Mouse (Mus musculus): ENCODE measurements around the gene P4ha3. TPM values are rescaled to one million over a fixed set of nuclear protein-coding genes. Genes with fewer than 3 reads are reported as not detected.

The P4ha3 gene
- polyA plus RNA-seq, 1 experiment from 2014 or later, result 9.6 TPM

- DNase-seq (ENCODE audit: low spot score) (no peak), ATAC-seq (ENCODE audit: low FRiP score) (no peak)
- Histone ChIP-seq H3K4me2 (replicated peaks; ENCODE audit: low read depth, low read length) (no peak overlapping the region), H3K9ac (ENCODE audit: low read depth, low read length) (no peak overlapping the region), H3K4me1 (replicated peaks; ENCODE audit: control insufficient read depth, insufficient read depth, low read length) (no peaks in the 10 kb centered on the region), H3K27me3 (ENCODE audit: control insufficient read depth, insufficient read depth, low read length) (no peaks in the 10 kb centered on the region), H3K4me3 (ENCODE audit: low read depth, low read length) (no peak overlapping the region), H3K9me3 (ENCODE audit: control insufficient read depth, low read length) (no peaks in the 10 kb centered on the region), H3K27ac (ENCODE audit: low read depth, low read length) (no peak overlapping the region), H3K36me3 (ENCODE audit: control insufficient read depth, insufficient read depth, low read length) (peaks cover 6% of the 10 kb centered on the region; the same call in 1 of the 2 replicates)
- WGBS, result 94% methylated on average over 3 of the region's 3 CpGs
These were observed 45.9 kb downstream of the P4ha3 start for GRCm38 (mm10) chr7:100331269-100331668.

DNA sequence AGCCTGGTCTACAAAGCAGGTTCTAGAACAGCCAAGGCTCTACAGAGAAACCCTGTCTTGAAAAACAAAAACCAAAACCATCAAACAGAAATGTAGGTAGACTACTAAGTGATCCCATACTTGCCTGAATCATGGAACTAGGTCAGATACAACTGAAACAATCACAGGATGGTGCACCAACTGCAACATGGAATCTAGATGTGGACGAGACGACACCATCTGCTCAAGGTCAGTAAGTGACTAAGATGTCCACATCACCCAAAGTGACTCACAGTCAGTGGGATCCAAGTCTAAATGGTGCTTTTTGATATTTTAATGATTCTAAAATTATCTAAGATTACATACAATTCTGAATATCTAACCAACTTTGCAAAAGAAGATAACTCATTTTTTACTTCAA, 50.6 kb downstream of the P4ha3 start:
- peaks cover 3% of the 10 kb centered on the region; the same call in 1 of the 2 replicates for H3K36me3 ChIP-seq (ENCODE audit: control insufficient read depth, insufficient read depth, low read length)
- H3K4me3 ChIP-seq (ENCODE audit: low read depth, low read length), result no peak overlapping the region
- no peak overlapping the region for H3K27ac ChIP-seq (ENCODE audit: low read depth, low read length)
- 93% methylated on average over 2 of the region's 2 CpGs for WGBS
- no peak overlapping the region for H3K4me2 ChIP-seq (replicated peaks; ENCODE audit: low read depth, low read length)
- no peaks in the 10 kb centered on the region for H3K27me3 ChIP-seq (ENCODE audit: control insufficient read depth, insufficient read depth, low read length)
- DNase-seq (ENCODE audit: low spot score) (no peak), ATAC-seq (ENCODE audit: low FRiP score) (no peak)
- no peak overlapping the region for H3K9ac ChIP-seq (ENCODE audit: low read depth, low read length)
- no peaks in the 10 kb centered on the region for H3K4me1 ChIP-seq (replicated peaks; ENCODE audit: control insufficient read depth, insufficient read depth, low read length)
- no peaks in the 10 kb centered on the region for H3K9me3 ChIP-seq (ENCODE audit: control insufficient read depth, low read length)

- H3K4me2 ChIP-seq (replicated peaks; ENCODE audit: low read depth, low read length), result no peak overlapping the region
- 88% methylated on average over 4 of the region's 4 CpGs for whole genome bisulfite sequencing
- H3K4me1 ChIP-seq (replicated peaks; ENCODE audit: control insufficient read depth, insufficient read depth, low read length), result no peaks in the 10 kb centered on the region
- ATAC-seq (ENCODE audit: low FRiP score) (no peak), DNase-seq (ENCODE audit: low spot score) (no peak)
- H3K9ac ChIP-seq (ENCODE audit: low read depth, low read length), result no peak overlapping the region
- no peak overlapping the region for H3K4me3 ChIP-seq (ENCODE audit: low read depth, low read length)
- no peak overlapping the region for H3K27ac ChIP-seq (ENCODE audit: low read depth, low read length)
- no peaks in the 10 kb centered on the region for H3K36me3 ChIP-seq (ENCODE audit: control insufficient read depth, insufficient read depth, low read length)
- no peaks in the 10 kb centered on the region for H3K27me3 ChIP-seq (ENCODE audit: control insufficient read depth, insufficient read depth, low read length)
- no peaks in the 10 kb centered on the region for H3K9me3 ChIP-seq (ENCODE audit: control insufficient read depth, low read length)
These were observed 69.7 kb downstream of the P4ha3 start for GRCm38 (mm10) chr7:100354984-100355383.

DNA sequence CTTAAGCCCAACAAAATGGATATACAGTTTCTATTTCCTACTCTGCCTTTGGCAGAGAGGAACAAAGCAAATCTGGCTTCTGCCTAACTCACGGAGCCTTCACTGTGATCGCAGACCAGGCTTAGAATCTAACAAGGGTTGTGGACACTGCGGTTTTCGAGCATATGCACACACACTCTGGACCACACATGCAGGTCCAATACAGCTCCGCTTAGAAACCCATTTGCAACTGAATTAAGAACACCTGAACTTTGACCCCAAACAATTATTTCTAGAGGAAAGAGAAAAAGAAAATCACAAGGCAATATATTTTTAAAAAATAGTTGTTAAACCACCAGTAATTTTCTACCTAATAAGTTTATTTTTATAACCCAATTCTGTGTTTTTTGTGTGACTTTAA, 71.0 kb downstream of the P4ha3 start:
- H3K36me3 ChIP-seq (ENCODE audit: control insufficient read depth, insufficient read depth, low read length), result no peaks in the 10 kb centered on the region
- no peak for DNase-seq (ENCODE audit: low spot score)

GRCm38 (mm10) chr7:100356768-100357167, 71.4 kb downstream of the P4ha3 start:
- DNase-seq (ENCODE audit: low spot score) (no peak), ATAC-seq (ENCODE audit: low FRiP score) (no peak)
- Histone ChIP-seq H3K4me2 (replicated peaks; ENCODE audit: low read depth, low read length) (no peak overlapping the region), H3K4me1 (replicated peaks; ENCODE audit: control insufficient read depth, insufficient read depth, low read length) (no peaks in the 10 kb centered on the region), H3K9ac (ENCODE audit: low read depth, low read length) (no peak overlapping the region), H3K27ac (ENCODE audit: low read depth, low read length) (no peak overlapping the region), H3K9me3 (ENCODE audit: control insufficient read depth, low read length) (no peaks in the 10 kb centered on the region), H3K36me3 (ENCODE audit: control insufficient read depth, insufficient read depth, low read length) (no peaks in the 10 kb centered on the region), H3K27me3 (ENCODE audit: control insufficient read depth, insufficient read depth, low read length) (no peaks in the 10 kb centered on the region), H3K4me3 (ENCODE audit: low read depth, low read length) (no peak overlapping the region)
- WGBS, result 93% methylated on average over 1 of the region's 1 CpGs

More for the DNA sequence above, 71.0 kb downstream of the P4ha3 start:
- no peaks in the 10 kb centered on the region for H3K27me3 ChIP-seq (ENCODE audit: control insufficient read depth, insufficient read depth, low read length)
- 73% methylated on average over 5 of the region's 5 CpGs for WGBS
- no peak for ATAC-seq (ENCODE audit: low FRiP score)
- H3K4me1 ChIP-seq (replicated peaks; ENCODE audit: control insufficient read depth, insufficient read depth, low read length), result no peaks in the 10 kb centered on the region
- no peak overlapping the region for H3K27ac ChIP-seq (ENCODE audit: low read depth, low read length)
- no peak overlapping the region for H3K4me3 ChIP-seq (ENCODE audit: low read depth, low read length)
- no peak overlapping the region for H3K9ac ChIP-seq (ENCODE audit: low read depth, low read length)
- no peak overlapping the region for H3K4me2 ChIP-seq (replicated peaks; ENCODE audit: low read depth, low read length)
- no peaks in the 10 kb centered on the region for H3K9me3 ChIP-seq (ENCODE audit: control insufficient read depth, low read length)

- Histone ChIP-seq H3K4me2 (replicated peaks; ENCODE audit: low read depth, low read length) (no peak overlapping the region), H3K4me3 (ENCODE audit: low read depth, low read length) (no peak overlapping the region), H3K27me3 (ENCODE audit: control insufficient read depth, insufficient read depth, low read length) (no peaks in the 10 kb centered on the region), H3K9me3 (ENCODE audit: control insufficient read depth, low read length) (no peaks in the 10 kb centered on the region), H3K4me1 (replicated peaks; ENCODE audit: control insufficient read depth, insufficient read depth, low read length) (no peaks in the 10 kb centered on the region), H3K9ac (ENCODE audit: low read depth, low read length) (no peak overlapping the region), H3K27ac (ENCODE audit: low read depth, low read length) (no peak overlapping the region), H3K36me3 (ENCODE audit: control insufficient read depth, insufficient read depth, low read length) (no peaks in the 10 kb centered on the region)
- no peak for DNase-seq (ENCODE audit: low spot score)
- ATAC-seq (ENCODE audit: low FRiP score), result no peak
These were observed 72.5 kb downstream of the P4ha3 start for GRCm38 (mm10) chr7:100357856-100358255.

DNA sequence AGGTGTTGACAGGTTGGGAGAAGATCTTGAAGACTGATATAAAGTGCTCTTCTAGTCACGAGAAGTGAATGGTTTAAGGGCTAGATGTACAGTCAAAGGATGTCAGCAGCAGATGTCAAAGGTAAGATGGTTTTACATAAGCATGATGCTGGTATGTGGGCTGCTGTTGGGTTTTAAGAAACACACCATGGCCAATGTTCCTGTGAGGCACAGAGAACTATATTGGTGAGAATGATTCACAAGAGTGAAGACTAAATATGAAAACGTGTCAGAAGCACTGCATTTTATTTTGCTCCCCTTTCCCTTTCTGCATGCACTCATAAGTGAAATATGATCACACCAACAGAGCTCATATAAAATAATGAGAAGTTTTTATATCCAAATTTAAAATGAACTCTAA, 77.8 kb downstream of the P4ha3 start:
- no peaks in the 10 kb centered on the region for H3K4me1 ChIP-seq (replicated peaks; ENCODE audit: control insufficient read depth, insufficient read depth, low read length)
- no peaks in the 10 kb centered on the region for H3K27me3 ChIP-seq (ENCODE audit: control insufficient read depth, insufficient read depth, low read length)
- no peak overlapping the region for H3K4me3 ChIP-seq (ENCODE audit: low read depth, low read length)
- H3K36me3 ChIP-seq (ENCODE audit: control insufficient read depth, insufficient read depth, low read length), result no peaks in the 10 kb centered on the region
- H3K27ac ChIP-seq (ENCODE audit: low read depth, low read length), result no peak overlapping the region
- DNase-seq (ENCODE audit: low spot score) (no peak), ATAC-seq (ENCODE audit: low FRiP score) (no peak)
- no peaks in the 10 kb centered on the region for H3K9me3 ChIP-seq (ENCODE audit: control insufficient read depth, low read length)
- no peak overlapping the region for H3K9ac ChIP-seq (ENCODE audit: low read depth, low read length)
- H3K4me2 ChIP-seq (replicated peaks; ENCODE audit: low read depth, low read length), result no peak overlapping the region
- WGBS, result 89% methylated on average over 2 of the region's 2 CpGs

GRCm38 (mm10) chr7:100364888-100365287, 79.6 kb downstream of the P4ha3 start:
- ATAC-seq (ENCODE audit: low FRiP score) (no peak), DNase-seq (ENCODE audit: low spot score) (no peak)
- Histone ChIP-seq H3K27me3 (ENCODE audit: control insufficient read depth, insufficient read depth, low read length) (no peaks in the 10 kb centered on the region), H3K9ac (ENCODE audit: low read depth, low read length) (no peak overlapping the region), H3K4me2 (replicated peaks; ENCODE audit: low read depth, low read length) (no peak overlapping the region), H3K4me1 (replicated peaks; ENCODE audit: control insufficient read depth, insufficient read depth, low read length) (no peaks in the 10 kb centered on the region), H3K36me3 (ENCODE audit: control insufficient read depth, insufficient read depth, low read length) (no peaks in the 10 kb centered on the region), H3K4me3 (ENCODE audit: low read depth, low read length) (no peak overlapping the region), H3K9me3 (ENCODE audit: control insufficient read depth, low read length) (no peaks in the 10 kb centered on the region), H3K27ac (ENCODE audit: low read depth, low read length) (no peak overlapping the region)
- WGBS, result 60% methylated on average over 6 of the region's 6 CpGs
